Mouse (Mus musculus) heart, embryonic 14.5 days (tissue): ENCODE measurements around the gene Rnase10. TPM values are rescaled to one million over a fixed set of nuclear protein-coding genes. Genes with fewer than 3 reads are reported as not detected.

Source experiments
- ATAC-seq: fragments of 200-750 bp; cut with Nextera tagmentation; 2 replicates; pipeline ENCODE4 v1.8.0; 2017; ENCODE audit warnings: low read depth, moderate TSS enrichment; ENCODE audit not compliant: insufficient number of reproducible peaks, insufficient read depth, low FRiP score
- H3K27ac ChIP-seq, 2 experiments: fragments of 200-500 bp in 1 of 2; fragments of 300-500 bp in 1 of 2; sonication (generic) in 1 of 2; replicated peaks in 1 of 2; 2 replicates each; pipeline ENCODE4 v1.5.1; 2012 to 2014; ENCODE audit warnings: low read depth in 2 of 2, low read length in 2 of 2, control low read depth in 1 of 2, mild to moderate bottlenecking in 1 of 2, mixed read lengths in 1 of 2; ENCODE audit not compliant: control insufficient read depth in 1 of 2, insufficient read depth in 1 of 2
- H3K27me3 ChIP-seq: fragments of 300-500 bp; sonication (generic); 2 replicates; pipeline ENCODE4 v1.6.1; 2014; ENCODE audit warnings: mild to moderate bottlenecking, low read length, control low read depth; ENCODE audit not compliant: control insufficient read depth, insufficient read depth
- H3K36me3 ChIP-seq: fragments of 300-500 bp; sonication (generic); 2 replicates; pipeline ENCODE4 v1.6.1; 2014; ENCODE audit warnings: mild to moderate bottlenecking, control low read depth, low read length, mixed read lengths; ENCODE audit not compliant: control insufficient read depth, insufficient read depth
- H3K4me1 ChIP-seq, 2 experiments: fragments of 200-500 bp in 1 of 2; fragments of 300-500 bp in 1 of 2; sonication (generic) in 1 of 2; 2 replicates each; pipeline ENCODE4 v1.6.1; 2012 to 2014; ENCODE audit warnings: low read length in 2 of 2, control low read depth in 1 of 2, mixed read lengths in 1 of 2; ENCODE audit not compliant: control insufficient read depth in 2 of 2, insufficient read depth in 2 of 2
- H3K4me2 ChIP-seq: fragments of 300-500 bp; sonication (generic); 2 replicates; pipeline ENCODE4 v1.6.1; 2014; ENCODE audit warnings: mild to moderate bottlenecking, low read length
- H3K4me3 ChIP-seq, 2 experiments: fragments of 200-500 bp in 1 of 2; fragments of 300-500 bp in 1 of 2; sonication (generic) in 1 of 2; 2 replicates each; pipeline ENCODE4 v1.5.1; 2012 to 2014; ENCODE audit warnings: low read length in 2 of 2, mild to moderate bottlenecking in 2 of 2, control low read depth in 1 of 2, low read depth in 1 of 2, moderate library complexity in 1 of 2; ENCODE audit not compliant: control insufficient read depth in 1 of 2, insufficient read depth in 1 of 2
- H3K9ac ChIP-seq: fragments of 300-500 bp; sonication (generic); 2 replicates; pipeline ENCODE4 v1.6.1; 2014; ENCODE audit warnings: mild to moderate bottlenecking, low read length
- H3K9me3 ChIP-seq: fragments of 300-500 bp; sonication (generic); 2 replicates; pipeline ENCODE4 v1.6.1; 2016; ENCODE audit warnings: low read length, control low read depth; ENCODE audit not compliant: control insufficient read depth
- WGBS: fragments of 180-500 bp; shearing (Covaris S2); extraction: QIAGEN DNeasy Blood & Tissue Kit; methylation state at CpG from one replicate; pipeline ENCODE4 v1.1.7; 2014; 5-methylcytosine and 5-hydroxymethylcytosine counted together
- polyA plus RNA-seq: library from polyadenylated mRNA; unstranded; fragments of >200 nt; fragmentation: Nextera tagmentation; extraction: Ambion mirVana; gene quantifications from 2 replicates; pipeline ENCODE4 v1.2.1, GENCODE M21; 2014

The Rnase10 gene
- polyA plus RNA-seq, 1 experiment from 2014 or later: 0.32 TPM

GRCm38 (mm10) chr14:51054243-51055237, 47.0 kb downstream of the Rnase10 start:
- Histone ChIP-seq H3K27me3 (no peaks in the 10 kb centered on the region), H3K4me2 (no peak overlapping the region), H3K9me3 (no peaks in the 10 kb centered on the region), H3K36me3 (no peaks in the 10 kb centered on the region), H3K4me3 (no peak overlapping the region), H3K4me1 (peaks cover 4 to 7% of the 10 kb centered on the region in 2 experiments; a peak in 2 of 4 replicates), H3K27ac (no peak overlapping the region), H3K9ac (no peak overlapping the region)
- ATAC-seq: no peak
- WGBS: 73% methylated on average over 13 of the region's 13 CpGs

GRCm38 (mm10) chr14:51057401-51057831, 49.9 kb downstream of the Rnase10 start, which contains the start of gene Rnase12:
Rnase12 (minus strand) TSS chr14:51057661.
- H3K4me2 ChIP-seq: no peak within 1 kb of the TSS
- H3K27ac ChIP-seq: peak within 1 kb of the TSS; percentile 5 to 28; a peak in 2 of 4 replicates
- no peak; the same call in 1 of the 2 replicates for ATAC-seq
- no peak within 1 kb of the TSS for H3K4me3 ChIP-seq
- 35% methylated on average over 9 of the region's 9 CpGs for WGBS
- H3K36me3 ChIP-seq: no peaks in the 10 kb centered on the region
- H3K27me3 ChIP-seq: no peaks in the 10 kb centered on the region
- H3K4me1 ChIP-seq: peaks cover 4 to 7% of the 10 kb centered on the region in 2 experiments; a peak in 1 of 4 replicates
- H3K9ac ChIP-seq: no peak within 1 kb of the TSS
- H3K9me3 ChIP-seq: no peaks in the 10 kb centered on the region

Other genes starting within 250 kb of the Rnase10 start
- gene Ttc5, start 222.2 kb upstream of the Rnase10 start, polyA plus RNA-seq: 48.8 and 51.8 TPM in 2 replicates
- gene Ccnb1ip1, start 200.0 kb upstream of the Rnase10 start, polyA plus RNA-seq: not detected in 2 replicates
- gene Parp2, start 199.9 kb upstream of the Rnase10 start, polyA plus RNA-seq: 42.4 and 46.0 TPM in 2 replicates
- gene Tep1, start 137.2 kb upstream of the Rnase10 start, polyA plus RNA-seq: 6.6 and 8.3 TPM in 2 replicates
- gene Klhl33, start 110.2 kb upstream of the Rnase10 start, polyA plus RNA-seq: 0.11 and 0.26 TPM in 2 replicates
- 118 and 134 TPM in 2 replicates for gene Osgep, start 82.9 kb upstream of the Rnase10 start, polyA plus RNA-seq
- gene Apex1, start 82.8 kb upstream of the Rnase10 start, polyA plus RNA-seq: 127 and 132 TPM in 2 replicates
- gene Pip4p1, start 76.9 kb upstream of the Rnase10 start, polyA plus RNA-seq: 24.0 and 35.1 TPM in 2 replicates
- gene Pnp, start 76.7 kb upstream of the Rnase10 start, polyA plus RNA-seq: 30.5 and 32.2 TPM in 2 replicates
- not detected in 2 replicates for gene Gm49342, start 63.2 kb upstream of the Rnase10 start, polyA plus RNA-seq
- gene Pnp2, start 51.8 kb upstream of the Rnase10 start, polyA plus RNA-seq: 0.36 and 0.59 TPM in 2 replicates
- not detected in 2 replicates for gene Rnase9, start 34.1 kb downstream of the Rnase10 start, polyA plus RNA-seq
- gene Rnase11, start 42.4 kb downstream of the Rnase10 start, polyA plus RNA-seq: not detected in 2 replicates
- 0.82 TPM in 1 of 2 replicates, not detected in the other for gene Rnase12, start 49.9 kb downstream of the Rnase10 start, polyA plus RNA-seq
- gene Olfr750, start 66.7 kb downstream of the Rnase10 start, polyA plus RNA-seq: not detected in 2 replicates
- 25.0 and 29.7 TPM in 2 replicates for gene Rnase4, start 83.3 kb downstream of the Rnase10 start, polyA plus RNA-seq
- gene Ang, start 83.4 kb downstream of the Rnase10 start, polyA plus RNA-seq: 3.8 and 4.8 TPM in 2 replicates
- gene Eddm3b, start 106.7 kb downstream of the Rnase10 start, polyA plus RNA-seq: not detected in 2 replicates
- 0.24 and 1.0 TPM in 2 replicates for gene Rnase6, start 116.2 kb downstream of the Rnase10 start, polyA plus RNA-seq
- gene Rnase1, start 139.0 kb downstream of the Rnase10 start, polyA plus RNA-seq: 0.47 and 1.1 TPM in 2 replicates
- not detected in 2 replicates for gene Rnase2b, start 154.5 kb downstream of the Rnase10 start, polyA plus RNA-seq
- not detected in 2 replicates for gene Ang2, start 191.4 kb downstream of the Rnase10 start, polyA plus RNA-seq
- gene Ear14, start 195.6 kb downstream of the Rnase10 start, polyA plus RNA-seq: not detected in 2 replicates
- gene Rnase2a, start 248.4 kb downstream of the Rnase10 start, polyA plus RNA-seq: not detected in 2 replicates